Mouse (Mus musculus) ZHBTc4 (cell line): ENCODE data around the gene Kdelc2.

Experiments
- DNase-seq: peaks from one replicate; pipeline ENCODE4 v3.0.0-alpha.2; 2011; ENCODE audit warnings: low read depth, low spot score

Gene Kdelc2

GRCm38 (mm10) chr9:53384873-53385272, 1.0 kb downstream of the Kdelc2 start:
- no peak for DNase-seq

GRCm38 (mm10) chr9:53387431-53387830, 3.6 kb downstream of the Kdelc2 start:
- no peak for DNase-seq

DNA sequence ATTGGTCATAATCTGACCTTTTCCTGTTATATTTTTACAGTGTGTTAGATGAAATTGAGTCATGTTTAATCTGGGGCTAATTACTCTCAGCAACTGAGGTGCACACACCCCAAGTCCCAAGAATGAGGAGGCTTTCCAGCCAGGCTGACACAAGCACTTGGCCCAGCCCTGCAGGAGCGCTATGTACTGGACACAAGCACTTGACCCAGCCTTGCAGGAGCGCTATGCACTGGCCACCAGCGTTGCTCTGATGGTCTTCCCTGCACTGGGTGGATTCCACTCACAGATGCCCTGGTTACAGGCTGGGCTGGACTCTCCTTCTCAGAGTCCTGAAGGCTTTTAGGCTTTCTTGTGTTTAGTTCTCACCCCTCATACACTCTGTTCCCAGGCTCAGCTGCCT, 5.3 kb downstream of the Kdelc2 start:
- no peak for DNase-seq

DNA sequence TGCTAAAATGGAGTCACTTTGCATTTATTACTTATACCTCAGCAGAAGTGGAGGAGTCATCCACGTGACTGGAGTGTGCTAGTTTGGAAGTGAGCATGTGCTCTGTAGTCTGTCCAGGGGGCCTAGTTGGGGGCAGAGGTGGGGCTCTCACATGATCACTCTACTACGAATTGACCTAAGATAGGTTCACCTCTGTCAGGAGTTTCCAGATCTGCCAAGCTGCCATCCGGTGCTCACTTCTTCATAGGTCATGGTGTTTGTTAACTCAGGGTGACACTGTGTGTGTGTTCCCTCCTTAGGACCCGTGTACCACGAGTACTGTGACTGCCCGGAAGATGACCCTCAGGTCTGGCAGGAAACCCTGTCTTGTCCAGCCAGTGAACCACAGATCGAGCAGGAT, 6.3 kb downstream of the Kdelc2 start:
- DNase-seq: no peak

GRCm38 (mm10) chr9:53397685-53398387, 14.0 kb downstream of the Kdelc2 start:
- no peak for DNase-seq

- peak; percentile 91 for DNase-seq
Measured at GRCm38 (mm10) chr9:53398388-53398700, 14.5 kb downstream of the Kdelc2 start.

DNA sequence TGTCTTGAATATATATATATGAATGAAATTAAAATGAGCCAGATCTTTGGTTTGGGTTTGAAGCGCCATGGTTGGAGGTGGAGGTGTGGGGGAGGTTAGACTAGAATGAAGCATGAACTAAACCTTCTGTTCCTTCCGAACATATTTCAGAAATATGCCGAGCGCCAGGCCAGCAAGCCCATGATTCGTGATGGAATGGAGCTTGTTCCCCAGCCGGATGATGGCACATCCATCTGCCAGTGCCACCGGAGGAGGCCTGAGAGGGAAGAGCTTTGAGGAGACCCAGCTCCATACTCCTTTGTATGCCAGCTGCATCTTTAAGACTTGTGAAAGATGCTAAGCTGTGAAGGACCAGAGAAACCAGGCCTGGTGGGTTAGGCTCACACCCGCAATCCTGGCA, 15.7 kb downstream of the Kdelc2 start:
- DNase-seq: no peak

- DNase-seq: no peak
Measured at GRCm38 (mm10) chr9:53400696-53401095, 16.9 kb downstream of the Kdelc2 start.

- peak; percentile 58 for DNase-seq
Measured at GRCm38 (mm10) chr9:53401146-53401545, 17.3 kb downstream of the Kdelc2 start.

- DNase-seq: peak; percentile 47
Measured at GRCm38 (mm10) chr9:53402291-53402711, 18.5 kb downstream of the Kdelc2 start, which contains the start of gene 4930550C14Rik. Gene 4930550C14Rik, plus strand, starts transcription at chr9:53402325.

- no peak for DNase-seq
Measured at GRCm38 (mm10) chr9:53402991-53403390, 19.2 kb downstream of the Kdelc2 start.

GRCm38 (mm10) chr9:53404050-53404752, 20.4 kb downstream of the Kdelc2 start:
- peak; percentile 93 for DNase-seq

DNA sequence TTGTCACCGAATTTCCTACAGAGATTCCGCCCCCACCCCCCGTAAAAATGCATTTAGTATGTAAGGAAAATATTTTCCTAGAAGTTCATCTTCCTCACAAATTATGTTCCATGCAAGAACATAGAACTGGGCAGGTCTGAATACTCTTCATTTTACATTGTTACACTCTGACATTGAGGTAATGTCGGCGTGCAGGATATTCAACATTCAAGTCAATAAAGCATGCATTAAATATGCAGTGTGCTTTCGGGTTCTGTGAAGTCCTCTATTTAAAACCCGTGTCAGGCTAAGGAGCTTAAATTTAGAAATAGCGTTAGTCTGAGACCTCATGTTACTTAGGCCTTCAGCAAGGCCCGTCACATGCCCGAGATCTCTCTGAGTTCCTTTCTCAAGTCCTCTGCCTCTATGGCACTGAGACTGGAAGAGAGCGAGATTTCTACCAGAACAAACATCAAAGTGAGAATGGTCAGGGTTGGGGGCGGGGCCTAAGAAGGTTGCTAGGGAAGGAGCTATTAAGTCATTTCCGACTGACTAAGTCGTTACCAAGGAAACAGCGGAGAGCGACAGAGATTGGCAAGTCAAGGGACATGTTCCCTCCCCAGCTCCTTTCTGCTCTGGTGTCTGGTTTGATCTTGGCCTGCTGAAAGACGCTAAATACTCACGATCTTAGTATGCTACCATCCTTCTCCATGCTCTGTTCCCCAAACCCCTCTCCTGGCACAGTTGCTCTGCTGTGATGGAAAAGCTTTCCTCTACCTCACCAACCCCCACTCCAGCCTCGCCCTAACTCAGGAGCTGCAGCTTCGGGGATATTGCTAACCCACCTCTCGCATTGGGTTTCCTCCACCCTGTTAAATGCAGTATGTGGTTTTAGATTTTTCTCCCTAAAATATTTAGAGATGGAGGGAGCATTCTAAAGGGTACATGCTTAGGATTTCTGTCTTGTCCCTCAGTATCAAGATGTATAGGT, 21.2 kb downstream of the Kdelc2 start:
- peak; percentile 97 for DNase-seq

- DNase-seq: no peak
Measured at GRCm38 (mm10) chr9:53408548-53408947, 24.7 kb downstream of the Kdelc2 start.

GRCm38 (mm10) chr9:53408953-53409361, 25.1 kb downstream of the Kdelc2 start:
- DNase-seq: peak; percentile 32

- DNase-seq: no peak
Measured at GRCm38 (mm10) chr9:53409427-53409826, 25.6 kb downstream of the Kdelc2 start.

- DNase-seq: no peak
Measured at GRCm38 (mm10) chr9:53422133-53422896, 38.5 kb downstream of the Kdelc2 start.

GRCm38 (mm10) chr9:53426726-53427125, 42.9 kb downstream of the Kdelc2 start:
- DNase-seq: no peak

GRCm38 (mm10) chr9:53427638-53428037, 43.8 kb downstream of the Kdelc2 start:
- no peak for DNase-seq

GRCm38 (mm10) chr9:53435830-53436570, 52.2 kb downstream of the Kdelc2 start:
- DNase-seq: no peak

DNA sequence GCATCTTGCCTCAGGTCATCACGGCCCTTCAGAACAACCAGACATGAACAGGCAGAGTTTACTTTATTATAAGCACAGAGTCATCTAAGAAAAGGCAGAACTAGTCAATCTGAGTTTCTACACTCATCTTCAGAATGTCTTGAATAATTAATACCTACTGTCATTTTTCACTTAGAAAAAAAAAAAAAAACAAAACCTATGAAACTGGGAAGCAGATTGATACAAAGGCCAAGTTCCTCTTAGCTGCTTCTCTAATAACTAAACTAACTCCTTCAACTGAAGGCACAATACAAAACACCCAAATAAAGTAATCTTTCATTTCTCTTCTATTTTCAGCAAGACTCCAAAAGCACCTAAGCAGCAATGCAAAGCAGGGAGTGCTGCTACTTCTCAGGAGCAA, 66.8 kb downstream of the Kdelc2 start:
- no peak for DNase-seq
